Mouse (Mus musculus) gastrocnemius, adult 2 months (tissue): Measurements from ENCODE around the gene 2300002M23Rik. TPM values are rescaled to one million over a fixed set of nuclear protein-coding genes. Genes with fewer than 3 reads are reported as not detected.

ENCODE experiments used
- DNase-seq: peaks from one replicate; pipeline ENCODE4 v3.0.0; 2022
- H3K27ac ChIP-seq: fragments of 200-600 bp; 2 replicates; pipeline ENCODE4 v1.8.1; 2022; ENCODE audit warnings: mild to moderate bottlenecking
- H3K4me3 ChIP-seq: fragments of 200-600 bp; 2 replicates; pipeline ENCODE4 v1.8.1; 2022; ENCODE audit warnings: mild to moderate bottlenecking, moderate library complexity
- CTCF ChIP-seq: fragments of 200-600 bp; IDR thresholded peaks from 2 replicates; pipeline ENCODE4 v1.8.1; 2022; ENCODE audit warnings: antibody characterized with exemption, mild to moderate bottlenecking, moderate library complexity
- intact Hi-C: fragments of 180-260 bp; cut with DNase I; formaldehyde crosslinking; loops from one replicate; pipeline ENCODE4 v1.15.1; 2025
- long read RNA-seq, 2 experiments: library from polyadenylated mRNA; stranded (forward); transcript quantifications; one replicate each; pipeline ENCODE4 v2.0.0; 2021
- total RNA-seq, 2 experiments: library from RNA; stranded (reverse); gene quantifications; 2 replicates each; pipeline ENCODE4 v1.2.3; 2021

The 2300002M23Rik gene
- total RNA-seq: not detected
- long read RNA-seq, experiment 1: 0 reads
- long read RNA-seq, experiment 2: 0 reads

DNA sequence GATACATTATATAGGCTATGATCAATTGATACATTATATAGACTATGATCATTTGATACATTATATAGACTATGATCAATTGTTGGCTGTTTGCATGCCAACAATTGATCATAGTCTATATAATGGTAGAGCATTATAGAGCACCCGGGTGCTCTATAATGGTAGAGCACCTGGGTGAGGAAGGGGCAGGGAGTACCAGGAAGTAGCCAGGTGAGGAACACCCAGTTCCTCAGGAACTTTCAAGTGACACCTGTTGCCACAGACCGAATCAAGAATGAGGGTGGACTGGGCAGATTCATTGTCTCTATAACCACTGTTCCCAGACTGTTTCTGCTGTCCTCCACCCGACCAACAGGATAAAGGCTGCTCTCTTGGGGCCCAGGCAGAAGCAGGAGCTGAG lies at the start of gene 2300002M23Rik:
Gene 2300002M23Rik (plus strand): TSS at position 301 of the 400 bp plus-strand sequence.
- Histone ChIP-seq H3K4me3 (no peak within 1 kb of the TSS), H3K27ac (no peak within 1 kb of the TSS)
- intact Hi-C loops: no loop called here
- no peak for DNase-seq
- no peak for TF ChIP-seq CTCF

DNA sequence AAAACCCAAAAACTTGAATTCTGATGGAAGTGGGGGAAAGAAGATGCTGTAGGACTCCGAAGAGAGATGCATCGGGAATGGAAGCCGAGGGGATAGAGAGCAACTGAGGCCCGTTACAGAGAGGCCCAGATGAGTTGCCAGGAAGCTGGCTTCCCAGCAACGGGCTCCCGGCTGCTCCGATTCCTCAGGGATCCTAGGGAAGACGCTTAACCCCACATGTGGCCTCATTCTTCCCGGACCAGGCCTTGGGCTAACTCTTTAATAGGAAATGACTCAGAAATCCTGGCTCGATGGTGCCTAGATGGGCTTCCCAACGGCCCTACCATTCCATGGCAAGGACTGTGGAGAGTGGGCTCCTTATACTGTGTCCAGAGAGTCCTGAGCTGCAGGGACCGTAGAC lies 49.7 kb upstream of the 2300002M23Rik start:
- H3K4me3 ChIP-seq: peak overlapping the region; percentile 84
- TF ChIP-seq CTCF: no peak
- peak overlapping the region; percentile 61; the same call in 1 of the 2 replicates for H3K27ac ChIP-seq
- DNase-seq: no peak
- intact Hi-C loops: no loop called here

DNA sequence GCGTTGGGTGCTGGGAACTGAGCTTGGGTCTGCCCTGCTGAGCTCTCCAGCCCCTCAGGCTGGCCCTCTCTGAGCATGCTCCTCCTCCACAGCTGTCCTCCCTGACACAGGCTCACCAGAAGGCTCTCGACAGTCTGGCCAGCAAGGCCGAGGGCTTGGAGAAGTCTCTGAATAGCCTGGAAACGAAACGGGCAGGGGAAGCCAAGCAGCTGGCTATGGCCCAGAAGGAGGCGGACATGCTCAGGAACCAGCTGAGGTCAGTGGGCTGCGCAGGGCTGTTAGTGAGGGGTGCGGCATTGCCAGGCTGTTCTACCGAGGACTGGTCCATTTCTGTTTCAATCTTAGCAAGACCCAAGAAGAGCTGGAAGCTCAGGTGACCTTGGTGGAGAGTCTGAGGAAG lies 42.9 kb upstream of the 2300002M23Rik start:
- intact Hi-C loops: no loop called here

DNA sequence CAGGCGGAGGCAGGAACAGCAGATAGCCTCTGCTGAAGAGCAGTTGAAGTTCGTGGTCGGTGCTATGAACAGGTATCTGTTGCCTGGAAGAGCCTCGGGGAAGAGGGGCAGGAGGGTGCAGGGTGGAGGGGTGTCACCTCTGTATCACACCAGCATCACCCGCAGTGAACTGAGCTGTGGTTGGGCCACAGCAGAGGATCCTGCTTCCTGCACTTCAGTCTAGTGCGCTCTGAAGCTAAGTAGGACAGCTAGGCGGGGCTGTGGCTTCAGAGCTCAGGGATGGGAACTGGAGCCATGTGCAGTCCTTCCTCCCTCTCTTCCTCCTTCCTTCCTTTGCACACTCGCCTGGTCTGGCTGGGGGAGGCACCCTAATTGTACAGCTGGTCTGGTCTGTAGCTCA lies 40.6 kb upstream of the 2300002M23Rik start:
- intact Hi-C loops: no loop called here
- TF ChIP-seq CTCF: no peak

More for the DNA sequence above, 42.9 kb upstream of the 2300002M23Rik start:
- TF ChIP-seq CTCF: no peak
- Histone ChIP-seq H3K27ac (no peak overlapping the region), H3K4me3 (no peak overlapping the region)
- no peak for DNase-seq

DNA sequence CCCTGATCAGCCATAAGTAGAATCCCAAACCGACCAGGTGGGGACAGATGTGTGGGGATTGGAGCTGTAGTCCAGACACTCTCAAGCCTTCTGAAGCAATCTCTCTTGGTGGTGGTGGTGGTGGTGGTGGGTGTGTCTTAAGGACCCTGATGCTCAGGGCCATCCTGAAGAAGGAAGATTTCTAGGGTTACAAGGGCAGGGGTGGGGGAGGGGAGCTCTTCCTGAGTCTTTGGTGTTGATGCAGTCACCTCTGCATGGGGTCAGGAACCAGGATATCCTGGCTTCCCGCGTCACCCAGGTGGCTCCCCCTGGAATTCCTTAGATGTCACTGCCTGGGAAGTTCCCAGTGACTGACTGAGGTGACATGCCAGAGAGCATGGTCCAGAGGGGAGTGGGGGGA lies 34.9 kb upstream of the 2300002M23Rik start:
- Histone ChIP-seq H3K4me3 (no peak overlapping the region), H3K27ac (no peak overlapping the region)
- DNase-seq: no peak
- TF ChIP-seq CTCF: no peak
- intact Hi-C loops: no loop called here

More for the DNA sequence above, 40.6 kb upstream of the 2300002M23Rik start:
- DNase-seq: no peak
- Histone ChIP-seq H3K27ac (no peak overlapping the region), H3K4me3 (no peak overlapping the region)

DNA sequence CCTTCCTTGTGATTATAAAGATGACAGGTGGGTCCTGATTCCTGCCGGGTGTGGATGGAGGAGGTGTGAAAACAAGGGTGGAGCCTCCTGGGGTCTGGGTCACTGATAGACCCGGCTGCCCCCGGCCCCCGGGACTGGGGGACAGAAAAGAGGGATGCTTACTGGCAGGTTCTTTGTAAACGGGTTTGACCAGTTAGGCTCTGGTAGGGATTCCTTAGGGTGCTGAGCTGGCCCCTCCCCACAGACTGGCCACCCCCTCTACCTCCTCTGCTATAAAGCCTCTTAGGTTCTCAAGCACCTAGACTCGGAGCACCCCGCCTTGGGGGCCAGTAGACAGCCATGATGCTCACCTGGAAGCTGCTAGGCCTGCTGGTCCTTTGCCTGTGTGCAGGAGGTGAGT lies 34.3 kb upstream of the 2300002M23Rik start, which contains the start of gene Psors1c2:
Gene Psors1c2 (plus strand): TSS at position 301 of the 400 bp plus-strand sequence.
- TF ChIP-seq CTCF: no peak
- Histone ChIP-seq H3K27ac (no peak within 1 kb of the TSS), H3K4me3 (no peak within 1 kb of the TSS)
- intact Hi-C loops: no loop called here
- DNase-seq: no peak

DNA sequence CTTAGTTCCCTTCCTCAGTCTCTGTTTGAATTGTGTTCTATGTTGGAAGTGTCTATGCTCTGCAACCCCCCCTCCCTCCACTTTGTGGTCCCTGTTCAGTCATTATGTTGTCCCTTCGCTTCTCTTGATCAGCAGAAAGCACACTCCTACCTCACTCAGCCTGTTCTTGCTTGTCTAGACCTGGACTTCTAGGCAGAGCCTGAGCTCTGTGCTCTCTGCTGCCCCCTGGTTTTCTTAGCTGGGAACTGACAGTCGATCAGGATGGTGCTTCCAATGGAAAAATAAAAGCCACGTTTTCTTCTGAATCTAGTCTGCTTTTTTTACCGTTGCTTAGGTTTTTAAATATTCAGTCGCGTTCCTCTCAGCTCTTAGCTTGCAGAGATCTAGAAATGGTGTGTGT lies 32.9 kb upstream of the 2300002M23Rik start:
- peak overlapping the region; percentile 63 for H3K4me3 ChIP-seq
- TF ChIP-seq CTCF: peak; percentile 92
- intact Hi-C loops: no loop called here
- peak; percentile 75 for DNase-seq
- H3K27ac ChIP-seq: peak overlapping the region; percentile 48; the same call in 1 of the 2 replicates

DNA sequence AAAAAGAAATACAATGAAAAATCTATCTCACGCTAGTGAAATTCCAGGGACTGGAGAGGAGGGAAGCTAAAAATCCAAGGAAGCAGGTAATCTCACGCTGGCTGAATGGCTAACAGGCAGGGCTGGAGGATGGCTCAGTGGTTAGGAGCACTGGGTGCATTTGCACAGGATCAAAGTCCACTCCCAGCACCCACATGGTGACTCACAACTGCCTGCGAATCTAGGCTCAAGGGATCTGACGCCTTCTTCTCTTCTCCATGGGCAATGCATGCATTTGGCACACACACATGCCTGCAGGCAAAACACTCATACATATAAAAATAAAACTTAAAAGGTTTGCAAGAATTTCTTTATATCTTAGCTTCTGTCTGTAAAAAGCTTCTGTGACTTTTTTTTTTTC lies 29.8 kb upstream of the 2300002M23Rik start:
- Histone ChIP-seq H3K4me3 (no peak overlapping the region), H3K27ac (no peak overlapping the region)
- DNase-seq: no peak
- TF ChIP-seq CTCF: no peak
- intact Hi-C loops: no loop called here

DNA sequence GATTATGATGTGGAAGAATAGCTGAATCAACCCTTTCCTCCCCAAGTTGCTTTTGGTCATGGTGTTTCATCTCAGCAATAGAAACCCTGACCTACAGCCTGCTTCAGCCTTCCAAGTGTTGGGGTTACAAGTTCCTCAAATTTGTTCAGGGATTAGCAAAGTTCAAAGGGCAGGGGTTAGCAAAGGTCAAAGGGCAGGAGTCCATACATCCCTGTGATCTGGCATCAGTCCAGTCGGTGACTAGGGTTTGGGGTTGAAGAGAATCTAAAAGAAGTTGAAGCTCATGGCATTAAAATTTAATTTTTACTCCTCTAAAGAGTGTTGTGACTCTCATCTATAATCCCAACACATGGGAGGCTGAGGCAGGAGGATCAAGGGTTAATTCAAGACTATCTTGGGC lies 28.8 kb upstream of the 2300002M23Rik start:
- DNase-seq: no peak
- TF ChIP-seq CTCF: no peak

DNA sequence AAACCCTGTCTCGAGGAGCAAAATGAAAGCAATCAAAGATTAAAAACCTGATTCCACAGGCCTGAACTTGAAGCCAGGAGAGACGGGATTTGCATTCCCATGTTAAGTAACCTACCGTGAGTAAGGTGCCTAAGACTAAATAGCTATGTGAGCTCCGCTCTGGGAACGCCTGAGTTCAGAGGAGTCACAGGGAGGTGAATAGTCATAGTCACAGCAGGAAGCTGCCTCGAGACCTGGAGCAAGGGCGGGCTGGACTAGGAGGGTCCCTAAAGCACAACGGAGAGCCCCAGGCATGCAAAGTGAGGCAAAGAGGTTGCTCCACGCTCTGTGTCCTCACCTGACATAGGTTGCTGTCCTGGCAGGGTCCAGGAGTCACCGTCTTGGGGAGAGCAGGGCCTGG lies 27.7 kb upstream of the 2300002M23Rik start:
- intact Hi-C loops: no loop called here
- no peak overlapping the region for H3K27ac ChIP-seq
- TF ChIP-seq CTCF: no peak
- H3K4me3 ChIP-seq: no peak overlapping the region
- DNase-seq: no peak

More for the DNA sequence above, 28.8 kb upstream of the 2300002M23Rik start:
- Histone ChIP-seq H3K4me3 (no peak overlapping the region), H3K27ac (no peak overlapping the region)
- intact Hi-C loops: no loop called here

DNA sequence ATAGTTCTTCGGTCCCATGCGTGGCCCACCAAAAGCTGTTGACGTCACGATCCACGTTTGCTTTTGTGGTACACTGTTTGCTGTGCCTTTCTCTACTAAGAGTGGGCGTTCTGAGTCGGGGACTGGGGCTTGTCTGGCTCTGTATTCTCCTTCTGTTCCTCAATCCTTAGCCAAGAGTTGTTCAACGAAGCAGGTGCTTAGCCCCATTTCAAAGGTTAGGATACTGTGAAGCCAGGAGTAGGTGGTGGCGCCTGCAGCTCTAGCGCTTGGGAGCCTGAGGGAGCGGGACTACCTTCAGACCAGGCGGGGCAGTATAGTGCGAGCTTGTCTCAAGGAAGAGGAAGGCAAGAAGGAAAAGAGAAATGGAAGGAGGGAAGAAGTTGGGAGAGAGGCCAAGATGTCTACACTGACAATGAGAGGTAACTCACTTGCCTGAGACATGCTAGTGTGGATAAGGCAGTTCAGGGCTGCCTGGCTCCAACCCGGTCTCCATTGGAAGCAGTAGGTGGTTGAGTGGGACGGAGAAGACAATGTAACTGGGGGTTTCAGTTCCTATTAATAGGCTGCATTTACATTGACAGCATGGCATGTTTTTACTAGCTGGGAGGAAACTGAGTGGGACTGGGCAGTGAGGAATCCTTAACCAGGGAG lies 24.4 kb upstream of the 2300002M23Rik start:
- no peak for DNase-seq
- no peak for TF ChIP-seq CTCF
- Histone ChIP-seq H3K27ac (no peak overlapping the region), H3K4me3 (peak overlapping the region; percentile 35; the same call in 1 of the 2 replicates)
- intact Hi-C loops: no loop called here

DNA sequence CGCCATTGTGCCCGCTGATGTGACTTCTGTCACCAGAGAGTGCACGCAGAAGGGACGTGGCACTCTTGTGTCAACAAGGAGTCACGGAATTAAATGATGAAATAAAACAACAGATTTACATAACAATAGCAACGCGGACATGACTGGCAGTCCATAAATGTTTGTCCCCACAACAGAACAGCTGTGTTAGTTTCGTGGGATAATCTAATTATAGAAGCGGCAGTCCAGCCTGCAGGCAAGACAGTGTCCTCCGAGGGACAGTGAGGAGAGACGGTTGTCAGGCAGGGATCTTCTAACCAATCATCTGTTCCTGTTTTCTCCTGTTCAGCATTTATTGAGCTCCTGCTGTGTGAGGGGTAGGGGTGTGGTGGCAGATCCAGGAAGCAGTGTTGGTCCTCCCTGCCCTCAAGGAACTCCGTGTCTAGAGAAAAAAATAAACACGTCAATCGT lies 23.8 kb upstream of the 2300002M23Rik start:
- DNase-seq: no peak
- Histone ChIP-seq H3K4me3 (peak overlapping the region; percentile 35; the same call in 1 of the 2 replicates), H3K27ac (no peak overlapping the region)
- intact Hi-C loops: no loop called here
- TF ChIP-seq CTCF: no peak

DNA sequence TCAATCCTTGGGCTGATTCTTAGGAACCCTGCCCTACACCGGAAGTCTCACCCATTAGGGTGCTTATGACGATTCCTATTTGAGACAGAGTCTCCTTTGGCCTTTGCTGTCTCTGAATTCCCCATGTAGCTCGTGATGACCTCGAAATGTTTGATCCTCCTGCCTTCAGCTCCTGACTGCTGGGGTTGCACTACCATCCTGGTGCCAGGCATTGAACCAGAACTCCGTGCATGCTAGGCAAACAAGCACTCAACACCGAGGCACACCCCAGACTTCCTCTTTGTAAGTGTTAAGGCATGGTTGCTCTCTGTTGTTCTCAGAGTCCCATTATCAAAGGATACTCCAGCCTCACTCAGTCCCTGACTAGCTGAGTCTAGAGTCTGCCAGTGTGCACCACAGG lies 23.2 kb upstream of the 2300002M23Rik start:
- DNase-seq: no peak
- no peak for TF ChIP-seq CTCF
- intact Hi-C loops: no loop called here
- no peak overlapping the region for H3K4me3 ChIP-seq
- no peak overlapping the region for H3K27ac ChIP-seq

DNA sequence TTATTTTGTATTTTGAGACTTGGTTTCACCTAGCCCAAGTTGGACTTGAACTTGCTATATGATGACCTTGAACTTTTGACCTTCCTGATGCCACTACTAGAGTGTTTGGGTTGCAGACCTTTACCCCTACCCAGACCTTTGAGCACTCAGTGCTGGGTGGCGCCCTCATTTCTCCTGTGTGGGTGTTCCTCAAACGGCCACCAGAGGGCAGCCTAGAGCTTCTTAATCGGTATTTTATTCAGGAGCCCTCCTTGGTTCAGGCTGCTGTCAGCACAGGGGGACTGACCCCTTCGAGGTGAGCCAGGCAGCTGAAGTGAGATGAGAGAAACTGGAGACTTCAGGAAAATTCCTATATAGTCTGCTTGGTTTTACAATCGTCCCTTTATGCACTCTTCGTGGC lies 22.6 kb upstream of the 2300002M23Rik start:
- DNase-seq: peak; percentile 54
- Histone ChIP-seq H3K27ac (no peak overlapping the region), H3K4me3 (no peak overlapping the region)
- TF ChIP-seq CTCF: peak; percentile 91
- intact Hi-C loops: no loop called here
